Mouse (Mus musculus): ENCODE results near the gene Phc3. TPM values are rescaled to one million over a fixed set of nuclear protein-coding genes. Genes with fewer than 3 reads are reported as not detected.
"Not testable (repeated sequence)": the region's sequence is repeated elsewhere in the genome, so short reads cannot be mapped to it uniquely, and the experiment has no call there.

Gene Phc3
- total RNA-seq, 2 experiments from 2014 or later: 43.2 to 45.7 TPM

DNA sequence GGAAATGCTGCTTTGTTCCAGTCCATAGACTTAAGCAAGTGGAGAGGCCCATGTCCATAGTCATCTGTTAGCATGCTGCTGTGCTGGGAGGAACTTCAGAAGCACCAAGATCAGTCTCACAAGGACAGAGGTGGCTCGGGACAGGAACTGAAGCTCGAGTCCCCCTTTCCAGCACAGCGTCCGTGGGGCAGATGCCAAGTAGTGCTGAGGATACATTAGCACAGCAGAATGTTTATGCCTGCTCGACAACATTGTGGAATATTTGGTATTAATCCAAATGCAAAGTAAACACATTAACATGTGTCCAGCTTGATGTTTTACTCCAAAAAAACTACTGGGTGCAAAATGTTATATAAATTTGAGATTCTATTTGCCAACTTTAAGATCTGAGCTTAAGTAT, 72.5 kb downstream of the Phc3 start:
- TF ChIP-seq CTCF (conservative IDR thresholded peaks at IDR 0.05): no peak
- no peak for DNase-seq (ENCODE audit: low spot score in 2 of 2)
- Histone ChIP-seq H3K27ac (no peak overlapping the region), H3K4me3 (no peak overlapping the region)

DNA sequence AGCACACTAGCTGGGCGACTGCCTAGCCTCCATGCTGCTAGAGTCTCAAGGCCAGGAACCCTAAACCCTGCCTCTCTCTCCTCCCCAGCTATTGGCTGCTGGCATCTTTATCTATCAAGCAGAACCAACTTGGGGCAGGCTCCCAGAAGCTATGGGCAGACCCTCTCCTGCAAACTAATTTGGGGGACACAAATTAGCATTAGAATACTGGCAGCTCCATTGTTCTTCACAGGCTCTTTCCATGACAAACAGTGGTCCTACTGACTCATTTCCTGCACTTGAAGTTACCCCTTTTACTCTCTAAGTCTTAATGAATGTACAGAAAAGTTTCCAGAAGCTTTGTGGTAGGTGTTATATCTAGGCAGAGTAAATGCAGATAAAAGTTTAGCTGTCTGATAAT, 80.2 kb downstream of the Phc3 start:
- Histone ChIP-seq H3K27ac (no peak overlapping the region), H3K4me3 (no peak overlapping the region)
- DNase-seq (ENCODE audit: low spot score in 2 of 2): no peak
- TF ChIP-seq CTCF (conservative IDR thresholded peaks at IDR 0.05): no peak

DNA sequence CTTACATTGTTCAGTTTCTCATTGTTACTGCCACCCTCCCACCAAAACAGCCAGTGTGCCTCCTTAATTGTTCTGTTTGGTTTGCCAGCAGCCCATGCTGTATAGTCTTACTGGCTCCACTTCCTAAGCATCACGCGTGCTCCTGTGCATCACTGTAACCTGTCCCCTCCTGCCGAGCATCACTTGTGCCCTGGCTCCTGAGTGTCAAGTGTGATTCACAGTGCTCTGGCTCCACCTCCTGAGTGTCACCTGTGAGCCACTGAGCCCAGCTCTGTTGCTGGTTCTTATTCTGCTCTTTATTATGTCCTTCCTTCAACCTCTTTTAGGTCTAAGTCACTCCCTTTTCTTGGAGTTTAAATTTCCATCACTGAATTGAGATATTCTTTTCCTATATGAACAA, 81.8 kb downstream of the Phc3 start:
- H3K4me3 ChIP-seq: no peak overlapping the region
- no peak overlapping the region for H3K27ac ChIP-seq
- TF ChIP-seq CTCF (conservative IDR thresholded peaks at IDR 0.05): 0 out of 2 replicates have a peak, but pooled peaks have one; percentile 9
- DNase-seq (ENCODE audit: low spot score in 2 of 2): no peak

DNA sequence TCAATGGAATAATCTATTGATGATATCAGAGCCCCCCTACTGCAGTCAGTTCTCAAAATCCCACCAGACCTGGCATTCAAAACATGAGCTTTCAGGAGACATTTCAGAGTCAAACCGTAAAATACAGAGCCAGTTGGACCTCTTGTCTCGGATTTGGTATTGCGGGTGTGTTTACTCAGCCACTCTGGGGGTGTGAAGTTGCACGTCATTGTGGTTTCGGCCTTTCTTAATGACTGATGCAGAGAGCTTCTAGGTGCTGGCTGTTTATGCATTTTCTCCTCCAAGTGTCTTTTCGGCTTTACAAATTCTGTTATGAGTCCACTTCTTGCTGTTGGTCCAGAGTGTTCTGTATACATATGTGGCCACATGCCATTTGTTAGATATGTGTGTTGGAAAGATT, 92.5 kb downstream of the Phc3 start:
- no peak overlapping the region for H3K4me3 ChIP-seq
- DNase-seq (ENCODE audit: low spot score in 2 of 2): no peak
- H3K27ac ChIP-seq: no peak overlapping the region
- no peak for TF ChIP-seq CTCF (conservative IDR thresholded peaks at IDR 0.05)

DNA sequence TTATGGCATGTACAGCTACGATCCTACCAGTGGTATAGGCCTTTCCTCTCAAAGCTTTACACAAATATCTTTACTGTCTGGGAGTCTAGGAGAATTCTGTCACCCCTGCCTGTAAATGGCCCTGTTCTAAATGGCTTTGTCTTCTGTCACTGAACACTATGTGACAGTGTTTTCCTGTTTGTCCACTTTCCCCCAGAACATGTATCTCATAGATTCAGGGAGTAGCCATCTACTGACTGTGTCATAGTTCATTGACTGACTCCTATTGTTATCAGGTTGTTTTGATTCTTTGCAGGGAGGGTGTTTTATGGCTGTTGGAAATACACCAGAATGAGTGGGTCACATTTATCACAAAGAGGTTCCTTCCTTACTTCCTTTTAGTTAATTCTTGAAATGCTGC, 99.2 kb downstream of the Phc3 start:
- no peak for TF ChIP-seq CTCF (conservative IDR thresholded peaks at IDR 0.05)

DNA sequence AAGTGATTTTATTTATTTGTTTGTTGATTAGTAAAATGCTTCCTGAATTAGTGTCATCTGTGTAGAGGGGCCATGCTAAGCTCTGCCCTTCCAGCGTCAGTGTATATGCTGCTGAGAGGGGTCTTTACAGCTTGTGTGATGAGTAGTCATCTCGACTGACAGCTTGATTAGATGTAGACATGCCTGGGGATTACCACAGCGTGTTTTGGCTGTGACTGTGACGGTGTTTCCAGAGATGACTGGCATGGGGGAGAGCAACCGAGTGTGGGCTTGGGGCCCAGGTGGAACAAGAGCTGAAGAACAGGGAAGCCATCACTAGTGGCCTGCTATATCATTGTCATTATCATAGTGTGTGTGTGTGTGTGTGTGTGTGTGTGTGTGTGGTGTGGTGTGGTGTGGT, 100.6 kb downstream of the Phc3 start:
- no peak for DNase-seq (ENCODE audit: low spot score in 2 of 2)
- H3K27ac ChIP-seq: no peak overlapping the region
- no peak overlapping the region for H3K4me3 ChIP-seq
- no peak for TF ChIP-seq CTCF (conservative IDR thresholded peaks at IDR 0.05)

More for the DNA sequence above, 99.2 kb downstream of the Phc3 start:
- DNase-seq (ENCODE audit: low spot score in 2 of 2): no peak
- no peak overlapping the region for H3K4me3 ChIP-seq
- H3K27ac ChIP-seq: no peak overlapping the region

DNA sequence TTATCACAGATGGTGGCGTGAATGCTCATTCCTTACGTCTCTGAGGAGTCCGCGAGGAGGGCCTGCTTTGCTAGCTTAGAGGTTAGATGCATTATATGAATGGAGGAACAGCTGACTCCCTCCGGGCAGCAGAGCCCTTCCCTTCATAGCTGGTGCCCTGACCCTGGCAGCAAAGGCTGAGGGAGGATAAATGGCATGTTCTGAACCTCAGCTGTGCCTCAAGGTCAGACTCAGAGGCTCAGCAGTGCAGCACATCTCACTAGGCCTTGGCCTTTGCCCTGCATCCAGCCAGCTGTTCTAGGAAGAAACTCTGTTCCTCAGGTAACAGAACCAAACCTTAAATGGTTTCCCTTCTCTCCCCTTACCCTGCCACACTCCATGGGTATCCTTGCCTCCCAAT, 101.0 kb downstream of the Phc3 start:
- Histone ChIP-seq H3K4me3 (no peak overlapping the region), H3K27ac (no peak overlapping the region)
- no peak for TF ChIP-seq CTCF (conservative IDR thresholded peaks at IDR 0.05)
- no peak for DNase-seq (ENCODE audit: low spot score in 2 of 2)

DNA sequence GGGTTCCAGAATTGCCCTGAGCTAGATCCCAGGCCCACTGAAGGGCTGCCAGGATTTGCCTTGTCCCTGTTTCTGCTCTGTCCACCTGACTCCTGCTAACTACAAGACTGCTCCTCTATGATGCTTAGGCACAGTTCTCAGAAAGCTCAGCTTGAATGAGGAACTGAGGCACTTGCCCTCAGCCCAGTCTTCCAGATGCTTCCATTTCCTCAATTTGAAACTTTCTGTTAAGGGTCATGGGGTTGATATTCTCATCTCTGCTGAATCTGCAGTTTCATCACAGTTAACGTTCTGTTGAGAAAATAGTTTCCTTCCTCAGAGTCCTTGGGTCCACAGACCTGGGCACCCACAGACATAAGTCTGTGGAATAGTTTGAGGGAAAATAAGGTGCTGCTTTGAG, 104.6 kb downstream of the Phc3 start:
- no peak for TF ChIP-seq CTCF (conservative IDR thresholded peaks at IDR 0.05)
- no peak for DNase-seq (ENCODE audit: low spot score in 2 of 2)
- Histone ChIP-seq H3K27ac (no peak overlapping the region), H3K4me3 (no peak overlapping the region)

DNA sequence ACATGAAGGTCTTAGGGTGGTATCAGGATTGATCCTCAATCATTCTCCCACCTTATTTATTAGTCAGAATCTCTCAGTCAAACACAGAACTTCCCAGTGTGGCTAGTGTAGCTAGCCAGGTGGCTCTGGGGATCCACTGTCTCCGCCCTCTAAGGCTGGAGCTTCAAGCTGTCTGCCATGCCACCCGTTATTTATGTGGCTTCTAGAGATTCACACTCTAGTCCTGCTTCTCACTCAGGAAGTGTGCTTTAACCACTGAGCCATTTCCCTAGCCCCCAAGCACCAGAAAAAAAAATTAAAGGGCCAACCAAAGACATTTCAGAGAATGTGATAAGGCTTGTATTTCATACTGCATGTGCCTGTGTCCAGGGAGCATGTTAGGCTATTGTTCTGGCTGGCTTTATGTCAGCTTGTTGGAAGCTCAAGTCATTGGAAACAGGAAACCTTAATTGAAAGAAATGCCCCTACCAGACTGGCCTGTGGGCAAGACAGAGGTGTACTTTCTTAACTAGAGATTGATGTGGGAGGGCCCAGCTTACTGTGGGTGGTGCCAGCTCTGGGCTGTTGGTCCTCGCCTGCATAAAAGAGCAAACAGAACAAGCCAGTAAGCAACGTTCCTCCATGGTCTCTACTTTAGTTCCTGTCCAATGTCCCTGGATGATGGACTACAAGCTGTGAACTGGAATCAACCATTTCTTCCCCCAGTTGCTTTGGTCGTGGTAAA, 105.3 kb downstream of the Phc3 start:
- Histone ChIP-seq H3K4me3 (no peak overlapping the region), H3K27ac (no peak overlapping the region)
- no peak for DNase-seq (ENCODE audit: low spot score in 2 of 2)
- TF ChIP-seq CTCF (conservative IDR thresholded peaks at IDR 0.05): no peak

DNA sequence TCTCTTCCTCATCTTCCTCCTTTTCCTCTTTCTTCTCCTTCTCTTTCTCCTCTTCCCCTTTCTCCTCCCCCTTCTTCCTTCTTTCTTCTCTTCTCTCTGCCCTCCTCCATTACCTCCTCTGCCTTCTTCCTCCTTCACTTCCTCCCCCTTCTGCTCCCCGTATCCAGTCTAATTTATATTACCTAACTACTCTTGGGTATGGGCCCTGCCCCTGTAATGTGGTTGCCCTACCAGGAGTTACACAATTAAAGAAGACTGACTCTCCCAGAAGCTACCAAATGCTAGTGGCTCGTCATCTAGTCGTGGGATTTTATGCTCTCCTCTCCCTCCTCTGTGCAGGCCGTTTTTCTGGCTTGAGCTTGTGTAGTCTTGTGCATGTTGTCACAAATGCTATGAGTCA, 108.5 kb downstream of the Phc3 start:
- H3K4me3 ChIP-seq: no peak overlapping the region
- no peak for TF ChIP-seq CTCF (conservative IDR thresholded peaks at IDR 0.05)
- no peak overlapping the region for H3K27ac ChIP-seq
- no peak for DNase-seq (ENCODE audit: low spot score in 2 of 2)

DNA sequence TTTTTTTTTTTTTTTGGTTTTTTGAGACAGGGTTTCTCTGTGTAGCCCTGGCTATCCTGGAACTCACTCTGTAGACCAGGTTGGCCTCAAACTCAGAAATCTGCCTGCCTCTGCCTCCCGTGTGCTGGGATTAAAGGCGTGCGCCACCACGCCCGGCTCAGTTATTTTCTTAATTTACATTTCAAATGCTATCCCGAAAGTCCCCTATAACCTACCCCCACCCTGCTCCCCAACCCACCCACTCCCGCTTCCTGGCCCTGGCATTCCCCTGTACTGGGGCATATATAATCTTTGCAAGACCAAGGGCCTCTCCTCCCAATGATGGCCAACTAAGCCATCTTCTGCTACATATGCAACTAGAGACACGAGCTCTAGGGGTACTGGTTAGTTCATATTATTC, 109.6 kb downstream of the Phc3 start:
- DNase-seq (ENCODE audit: low spot score in 2 of 2); H3K27ac ChIP-seq: not testable (repeated sequence)

DNA sequence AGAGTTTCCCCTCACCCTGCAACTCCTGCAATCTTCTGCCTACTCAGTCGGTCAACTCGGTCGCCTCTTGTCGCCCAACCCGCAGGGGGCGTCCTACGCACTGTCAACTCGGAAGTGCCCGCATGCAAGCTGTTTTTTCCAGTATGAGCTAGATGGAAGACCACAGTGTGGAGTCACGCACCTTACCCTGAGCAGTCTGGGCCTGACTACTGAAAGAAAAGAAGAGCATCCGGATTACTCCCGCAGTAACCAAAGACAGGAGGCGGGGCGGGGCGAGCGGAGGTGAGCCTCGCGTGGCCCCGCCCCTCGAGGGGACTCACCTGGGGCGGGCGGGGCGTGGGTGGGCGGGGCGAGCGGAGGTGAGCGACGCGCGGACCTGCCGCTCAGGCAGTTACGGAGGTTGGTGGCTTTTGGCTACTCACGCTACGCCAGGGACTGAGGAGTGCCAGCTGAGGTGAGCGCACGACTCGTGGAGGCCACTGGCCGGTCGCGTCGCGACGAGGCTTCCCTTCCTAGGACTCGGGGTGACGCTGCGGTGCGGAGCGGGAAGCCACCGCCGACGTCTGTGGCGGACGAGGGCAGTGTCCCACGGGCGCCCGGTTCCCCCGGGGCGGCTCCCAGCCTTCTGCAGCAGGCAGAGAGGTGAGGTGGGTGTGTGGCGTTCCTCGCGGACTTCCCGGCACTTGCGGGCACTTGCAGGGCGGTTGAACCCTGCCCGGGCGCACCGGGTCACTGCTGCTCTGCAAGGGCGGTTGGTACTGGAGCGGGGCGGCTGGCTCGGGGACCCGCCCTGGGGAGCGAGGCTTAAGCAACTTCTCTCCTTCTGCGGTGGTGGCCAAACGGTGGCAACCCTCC, 113.4 kb downstream of the Phc3 start, which contains the start of gene Gpr160:
Gene Gpr160 (plus strand): TSS at position 347 of the 855 bp plus-strand sequence.
- peak; percentile 75 for TF ChIP-seq CTCF (conservative IDR thresholded peaks at IDR 0.05)
- Histone ChIP-seq H3K27ac (peak within 1 kb of the TSS; percentile 54; the same call in 1 of the 2 replicates), H3K4me3 (peak within 1 kb of the TSS; percentile 73)
- peak; percentile 18 to 56 for DNase-seq (ENCODE audit: low spot score in 2 of 2)

More for the DNA sequence above, 109.6 kb downstream of the Phc3 start:
- H3K4me3 ChIP-seq: not testable (repeated sequence)

DNA sequence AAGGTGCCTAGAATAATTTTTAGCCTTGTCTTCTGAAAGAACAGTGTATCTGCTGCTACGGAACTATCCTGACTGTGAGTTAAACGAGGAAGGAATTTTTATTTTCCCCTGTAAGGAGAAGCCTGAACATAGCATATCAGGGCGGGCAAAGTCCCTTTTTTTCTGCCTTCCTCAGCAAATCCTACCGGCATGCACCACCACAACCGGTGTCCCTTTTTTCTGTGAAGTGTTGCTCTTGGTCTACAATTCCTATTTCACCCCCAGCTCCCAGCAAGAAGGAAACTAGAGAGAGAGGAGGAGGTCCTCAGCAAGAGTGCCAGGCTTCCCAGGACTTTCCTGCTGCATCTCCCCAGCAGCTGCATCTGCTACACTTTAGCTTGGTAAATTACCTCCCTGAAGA, 115.6 kb downstream of the Phc3 start:
- no peak overlapping the region for H3K4me3 ChIP-seq
- no peak for DNase-seq (ENCODE audit: low spot score in 2 of 2)
- no peak overlapping the region for H3K27ac ChIP-seq
- no peak for TF ChIP-seq CTCF (conservative IDR thresholded peaks at IDR 0.05)
